Mouse (Mus musculus) embryo, embryonic 9.5 days (tissue): ENCODE measurements around the gene Cln5.

ENCODE experiments used
- DNase-seq: peaks from one replicate; pipeline ENCODE4 v3.0.0-alpha.2; 2017; ENCODE audit errors: extremely low spot score

Cln5 gene

DNA sequence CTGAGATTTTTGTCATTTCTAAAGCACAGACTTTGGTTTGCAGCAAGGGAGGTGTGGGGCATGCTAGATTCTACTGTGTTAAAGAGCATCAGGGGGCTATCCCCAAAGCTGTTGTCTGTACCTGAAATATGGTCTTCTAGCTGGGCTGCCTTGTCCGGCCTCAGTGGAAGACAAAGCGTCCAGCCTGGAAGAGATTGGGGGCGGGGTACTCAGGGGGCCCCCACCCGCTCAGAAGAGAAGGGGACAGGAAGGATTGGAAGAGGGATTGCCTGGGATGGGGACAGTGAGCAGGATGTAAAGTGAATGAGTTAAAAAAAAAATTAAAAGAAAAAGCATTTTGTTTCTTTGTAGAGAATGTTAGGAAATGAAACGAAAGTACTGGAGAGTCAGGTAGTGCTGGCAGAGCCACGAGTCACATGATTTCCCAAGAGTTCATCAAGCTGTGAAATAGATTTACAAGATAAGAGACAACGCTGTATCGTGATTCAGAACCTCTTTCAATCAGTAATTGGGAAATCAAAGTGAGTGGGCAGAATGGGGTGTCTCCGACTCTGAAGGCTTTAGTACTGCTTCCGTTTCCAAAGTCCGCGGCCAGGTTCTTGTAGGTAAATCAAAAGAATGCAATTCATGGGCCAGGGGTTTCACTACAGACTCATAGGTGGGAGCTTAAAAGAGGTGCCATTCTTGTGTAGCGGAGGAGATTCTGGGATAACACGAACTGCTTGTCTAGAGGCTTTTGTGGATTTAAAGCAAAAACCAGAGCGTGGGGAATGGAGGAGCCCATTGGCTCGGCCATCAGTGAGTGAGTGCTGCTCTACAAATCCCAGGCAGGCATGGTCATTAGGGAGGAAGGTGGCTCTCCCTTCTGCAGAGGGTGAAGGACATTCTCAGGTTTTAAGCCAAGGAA lies 8.2 kb downstream of the Cln5 start:
- no peak for DNase-seq

DNA sequence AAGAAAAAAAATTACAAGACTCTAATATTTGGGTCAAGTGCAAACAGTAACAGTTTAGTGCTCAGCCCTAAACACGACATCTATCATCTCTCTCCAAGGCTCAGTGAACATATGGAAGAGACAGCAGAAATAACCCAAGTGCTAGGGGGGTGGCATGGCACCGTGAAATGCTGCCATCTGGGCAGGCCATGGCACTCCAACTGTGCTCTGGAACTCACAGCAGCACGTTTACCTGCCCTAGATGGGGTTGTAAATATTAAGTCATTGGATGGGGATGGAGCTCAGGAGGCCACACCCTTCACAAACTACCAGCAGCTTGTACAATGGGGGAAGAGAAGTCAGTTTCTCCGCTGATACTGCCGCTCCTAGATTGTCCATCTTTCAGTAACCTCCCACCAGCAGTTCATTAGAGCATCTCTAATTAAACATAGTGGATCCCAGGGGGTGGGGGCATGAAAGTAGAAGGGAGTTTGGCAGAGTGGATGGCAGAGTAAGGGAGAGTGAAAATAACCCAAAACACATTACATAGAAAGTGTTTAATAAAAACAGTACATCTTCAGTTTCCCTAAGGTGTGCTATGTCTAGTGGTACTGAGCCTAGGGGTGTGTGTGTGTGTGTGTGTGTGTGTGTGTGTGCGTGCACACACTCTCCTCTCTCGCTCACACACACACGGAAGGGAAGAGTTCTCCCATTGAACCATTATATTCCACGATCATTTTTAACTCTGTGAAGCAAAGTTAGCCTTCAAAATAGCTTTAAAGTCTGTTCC lies 9.4 kb downstream of the Cln5 start:
- no peak for DNase-seq

DNA sequence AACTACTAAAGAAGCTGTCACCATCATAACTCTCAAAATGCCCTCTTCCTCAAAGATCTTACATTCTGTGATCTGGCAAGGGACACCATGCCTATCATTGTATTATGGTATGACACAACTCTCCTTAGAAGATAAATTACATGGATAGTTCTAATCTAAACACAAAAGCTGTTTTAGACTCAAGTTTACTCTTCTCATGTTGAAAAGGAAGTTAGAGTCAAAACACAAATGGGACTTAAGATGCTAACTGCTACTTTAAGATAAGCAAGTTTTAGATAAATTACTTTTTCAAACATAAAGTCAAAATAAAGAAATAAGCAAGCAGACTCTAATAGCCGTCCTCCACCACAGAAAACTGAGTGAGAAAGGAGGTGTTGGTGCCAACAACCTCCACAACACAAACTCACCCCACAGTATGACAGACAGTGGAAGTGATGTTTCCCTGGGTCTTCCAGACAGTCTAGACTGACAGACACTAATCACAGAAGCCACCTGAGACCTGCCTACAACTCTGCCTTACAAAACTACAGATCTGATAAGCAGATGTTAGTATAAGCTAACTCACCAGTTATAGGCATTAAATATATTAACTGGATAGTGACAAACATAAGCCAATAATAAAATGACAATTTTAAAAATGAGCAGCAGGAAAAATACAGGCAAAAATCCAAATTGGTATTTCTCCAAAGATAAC lies 16.0 kb downstream of the Cln5 start:
- no peak for DNase-seq

DNA sequence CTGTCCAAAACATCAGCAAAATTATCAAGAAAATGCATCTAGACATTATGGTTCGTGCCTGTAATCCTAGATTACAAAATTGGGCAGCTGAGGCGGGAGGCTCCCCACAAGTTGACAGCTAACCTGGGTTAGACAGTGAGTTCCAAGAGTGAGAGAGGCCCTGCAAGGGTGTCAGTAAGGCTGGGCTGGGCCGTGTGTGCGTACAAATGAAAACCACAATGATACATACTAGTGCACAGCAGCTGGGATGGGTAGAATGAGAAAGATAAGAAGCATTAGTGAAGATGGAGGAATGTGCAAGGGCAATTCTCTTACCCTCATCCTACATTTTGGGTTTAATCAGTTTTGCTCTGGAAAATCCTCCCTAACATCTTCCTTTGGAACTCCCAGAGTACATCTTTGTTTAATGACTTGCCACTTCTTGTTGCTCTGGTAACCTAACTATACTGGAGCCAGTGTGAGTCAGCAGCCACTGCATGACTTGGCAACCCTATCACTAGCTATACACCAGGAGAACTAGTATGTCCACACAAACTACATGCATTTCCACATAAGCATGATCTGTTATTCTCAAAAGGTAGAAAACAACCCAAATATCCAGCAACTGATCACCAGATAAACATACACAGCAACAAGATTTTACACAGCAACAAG lies 16.8 kb downstream of the Cln5 start:
- no peak for DNase-seq

DNA sequence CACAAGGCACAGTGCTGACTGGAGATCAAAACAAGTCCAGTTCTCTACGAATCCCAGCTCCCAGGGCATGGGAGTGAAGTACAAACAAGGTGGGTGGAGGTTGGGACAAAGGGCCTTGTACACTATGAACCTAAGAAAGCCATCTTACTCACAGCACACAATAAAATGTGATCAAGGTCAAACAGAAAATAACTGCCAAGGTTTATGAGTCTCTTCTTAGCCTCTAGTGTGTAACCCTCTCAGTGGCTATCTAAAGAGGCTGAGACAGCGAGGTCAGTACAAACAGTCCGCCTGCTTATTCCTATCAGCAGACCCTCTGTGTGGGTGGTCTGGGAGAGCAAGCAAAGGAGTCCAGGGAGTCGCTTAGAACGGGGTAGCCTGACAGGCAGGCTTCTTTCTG lies 17.8 kb downstream of the Cln5 start:
- DNase-seq = no peak

DNA sequence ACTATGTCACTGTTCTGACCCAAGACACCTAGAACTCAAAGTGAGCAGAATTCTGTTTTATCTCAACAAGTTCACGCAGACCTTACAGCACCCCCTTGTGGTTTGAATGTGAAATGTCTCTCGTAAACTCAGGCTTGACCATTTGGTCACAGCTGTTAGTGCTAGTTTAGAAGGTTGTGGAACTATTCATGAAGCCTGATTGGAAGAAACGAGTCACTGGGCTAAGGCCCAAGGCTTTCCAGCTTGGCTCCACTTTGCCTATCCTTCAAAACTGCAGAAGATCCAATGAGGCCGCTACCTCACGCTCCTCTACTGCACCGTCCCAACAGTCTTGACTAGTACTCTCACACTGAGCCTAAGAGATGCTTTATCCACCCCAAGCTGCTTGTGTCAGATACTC lies 18.6 kb downstream of the Cln5 start:
- peak; percentile 15 for DNase-seq

DNA sequence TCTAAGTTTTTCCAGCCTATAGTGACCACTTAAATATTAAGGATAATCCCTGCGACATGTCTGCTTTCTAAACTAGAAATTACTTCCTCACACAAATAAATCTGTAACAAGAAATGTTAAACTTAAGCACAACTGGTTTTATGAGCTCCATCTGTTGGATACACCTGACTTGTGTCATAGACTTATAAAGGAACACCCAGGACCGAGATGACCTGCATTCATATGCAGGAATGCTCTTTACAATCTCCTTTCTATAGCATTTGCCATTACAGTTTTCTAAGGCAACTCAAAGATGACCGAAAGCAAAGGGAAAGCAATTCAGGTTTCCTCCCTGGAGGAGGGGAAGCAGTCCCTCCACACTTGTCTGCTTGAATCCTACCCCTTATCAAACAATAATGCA lies 23.2 kb downstream of the Cln5 start:
- DNase-seq = no peak

DNA sequence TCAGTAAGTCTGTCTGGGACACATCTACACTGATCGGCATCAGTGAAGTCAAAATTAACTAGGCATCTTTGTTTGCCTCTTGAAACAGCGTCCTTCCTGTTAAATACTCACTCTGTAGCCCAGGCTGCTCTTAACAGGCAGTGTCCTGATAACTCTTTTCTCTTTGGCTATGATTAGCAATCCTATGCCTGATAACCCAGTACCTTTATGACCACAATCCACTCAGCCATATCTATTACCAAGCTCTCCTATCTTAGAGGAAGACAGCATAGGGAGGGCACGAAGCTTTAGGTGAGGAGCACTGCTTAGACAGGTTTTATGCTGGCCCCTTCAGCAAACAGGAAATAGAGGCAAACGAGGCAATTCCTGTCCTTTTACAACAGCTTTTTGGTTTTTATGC lies 23.7 kb downstream of the Cln5 start:
- DNase-seq = no peak

DNA sequence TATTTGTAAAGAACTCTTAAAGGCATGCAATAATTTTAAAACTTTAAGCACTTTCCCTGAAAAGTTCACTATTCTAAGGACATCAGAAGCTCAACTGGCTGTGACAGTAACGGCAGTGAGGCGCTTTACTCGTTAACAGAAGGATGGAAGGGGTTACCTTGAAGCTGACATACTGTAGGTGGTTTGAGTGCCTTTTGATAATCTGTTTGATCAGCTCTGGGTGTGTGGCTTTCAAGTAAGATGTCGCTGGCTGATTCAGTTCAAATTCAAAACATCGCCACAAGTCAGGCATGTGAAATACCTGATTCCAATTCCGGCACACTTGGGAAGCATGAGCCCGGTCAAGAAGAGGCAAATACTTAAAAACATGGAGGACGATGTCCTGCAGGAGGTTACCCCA lies 25.0 kb downstream of the Cln5 start:
- DNase-seq = no peak

DNA sequence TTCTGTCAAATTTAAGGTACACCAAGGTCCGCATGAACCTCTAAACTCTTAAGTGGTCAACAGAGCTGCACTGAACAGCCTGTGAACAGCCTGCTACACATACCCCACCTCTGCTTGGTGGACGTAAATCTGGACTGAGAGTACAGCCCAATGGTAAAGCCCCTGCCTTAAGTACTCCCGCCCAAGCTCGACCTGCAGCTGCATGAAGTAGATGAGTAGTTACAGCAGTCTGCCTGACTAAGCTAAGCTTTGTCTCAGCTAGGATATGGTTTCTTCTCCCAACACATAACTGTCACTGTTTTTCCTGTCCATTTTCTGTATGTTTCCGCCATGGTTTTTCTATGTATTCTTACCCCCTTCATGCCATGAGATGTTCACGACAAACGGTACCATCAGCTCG lies 25.8 kb downstream of the Cln5 start:
- no peak for DNase-seq

DNA sequence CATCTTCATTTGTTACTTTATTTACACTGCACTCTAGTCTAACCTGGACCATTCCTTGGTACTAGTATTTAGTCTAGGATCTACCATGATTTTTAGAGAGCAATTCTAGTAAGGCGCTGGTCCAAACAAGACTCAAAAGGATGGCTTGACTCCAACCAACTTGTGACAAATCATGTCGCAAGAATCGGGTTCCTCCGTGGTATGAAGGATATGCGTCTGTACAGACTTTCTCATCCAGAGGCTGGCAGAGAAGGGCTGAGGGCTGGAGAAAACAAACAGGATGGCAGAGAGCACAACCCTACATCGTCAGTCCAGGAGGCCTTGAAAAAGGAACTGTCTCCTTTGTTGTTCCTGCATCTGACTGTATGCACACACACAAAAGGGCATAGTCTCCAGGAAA lies 26.6 kb downstream of the Cln5 start:
- DNase-seq = no peak

DNA sequence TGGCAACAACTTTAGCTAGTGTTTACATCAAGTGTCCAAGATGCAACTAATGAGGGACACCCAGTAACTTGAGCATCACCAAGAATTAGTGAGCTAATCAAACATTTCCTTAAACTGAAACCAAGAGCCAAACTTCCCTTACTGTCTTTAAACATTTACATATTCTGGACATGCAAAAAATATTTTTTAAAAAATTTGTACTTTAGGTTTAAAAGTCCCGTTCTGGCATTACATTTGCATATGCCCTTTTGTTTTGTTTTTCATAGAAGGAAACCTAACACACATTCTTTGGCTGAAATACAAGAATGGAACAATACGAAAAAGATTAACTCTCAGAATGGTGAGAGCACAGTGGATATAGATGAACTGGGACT lies 28.2 kb downstream of the Cln5 start:
- no peak for DNase-seq

DNA sequence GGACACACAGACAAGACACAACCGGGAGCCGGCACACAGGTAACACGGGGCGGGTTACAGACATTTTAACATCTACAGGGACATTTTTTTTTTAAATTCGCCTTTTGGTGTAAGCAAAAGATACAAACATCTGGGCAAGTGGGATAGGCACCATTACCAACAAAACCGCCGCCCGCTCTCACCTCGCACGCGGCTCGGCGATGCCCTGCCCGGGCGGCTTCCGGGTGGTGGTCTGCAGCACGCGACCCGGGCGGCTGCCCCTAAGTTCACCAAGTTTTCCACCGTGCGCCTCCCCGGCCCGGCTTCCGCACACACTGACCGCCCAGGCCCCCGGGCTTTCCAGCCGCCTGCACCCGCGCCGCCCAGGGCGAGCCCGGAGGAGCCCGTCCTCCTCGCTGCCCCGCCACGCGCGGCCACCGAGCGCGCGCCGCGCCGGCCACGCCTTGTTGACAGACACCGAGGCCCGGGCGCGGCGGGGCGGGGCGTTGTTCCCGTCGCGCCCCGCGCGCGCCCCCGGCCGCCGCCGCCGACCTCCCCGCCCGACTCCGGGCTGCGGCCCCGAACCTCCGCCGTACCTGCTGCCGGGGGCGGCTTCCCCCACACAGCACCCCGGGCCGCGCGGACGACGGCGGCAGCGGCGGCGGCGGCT lies 28.7 kb downstream of the Cln5 start:
- peak; percentile 81 for DNase-seq

DNA sequence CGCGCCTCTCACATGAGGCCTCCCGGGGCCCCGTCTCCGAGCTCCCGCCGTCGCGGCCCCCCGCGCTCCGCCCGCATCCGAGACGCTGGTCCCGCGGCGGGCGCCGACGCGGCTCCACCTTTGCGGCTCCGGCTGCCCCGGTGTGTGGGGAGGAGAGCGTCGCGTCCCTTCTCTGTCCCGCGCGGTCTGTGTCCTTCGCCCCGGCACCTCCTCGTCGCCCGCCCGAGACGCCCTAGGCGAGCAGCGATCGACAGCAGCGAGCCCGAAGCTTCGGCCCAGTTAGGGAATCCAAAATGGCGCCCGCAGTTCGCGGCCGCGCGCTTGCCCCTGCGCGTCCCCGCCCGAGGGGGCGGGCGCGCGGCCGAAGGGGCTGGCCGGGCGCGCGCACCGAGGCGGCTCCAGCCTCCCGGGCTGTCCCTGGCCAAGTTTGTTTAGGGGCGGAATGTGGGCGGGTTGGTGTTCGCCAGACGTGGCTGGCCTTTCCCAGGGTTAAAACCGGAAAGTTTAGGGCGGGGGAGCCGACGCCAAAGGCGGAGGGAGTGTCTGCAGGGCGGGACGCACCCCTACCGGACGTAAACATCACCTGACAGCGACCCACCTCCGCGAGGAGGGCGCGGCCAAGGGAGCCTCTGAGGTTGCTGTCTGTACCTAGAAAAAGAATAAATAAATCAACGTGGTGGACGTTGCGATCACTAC lies 29.4 kb downstream of the Cln5 start, which contains the start of gene Fbxl3:
Gene Fbxl3 (minus strand): TSS at position 329 of the 696 bp plus-strand sequence.
- peak; percentile 90 for DNase-seq

DNA sequence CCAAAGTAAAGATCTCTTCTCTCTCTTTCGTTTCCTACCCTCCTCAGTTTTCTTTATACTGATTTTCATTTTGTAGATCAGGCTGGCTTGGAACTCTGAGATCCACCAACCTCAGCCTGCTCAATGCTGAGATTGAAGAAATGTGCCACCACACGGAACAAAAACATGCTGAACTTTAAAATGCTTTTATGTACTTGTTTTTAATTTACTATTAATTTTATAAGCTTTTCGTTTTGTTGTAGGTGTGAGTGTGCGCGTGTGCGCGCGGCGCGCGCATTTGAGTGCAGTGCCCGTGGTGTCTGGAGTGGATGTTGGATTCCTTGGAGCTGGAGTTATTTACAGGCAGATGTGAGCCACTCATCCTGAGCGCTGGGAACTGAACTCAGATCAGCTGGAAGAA lies 30.3 kb downstream of the Cln5 start:
- DNase-seq = no peak

DNA sequence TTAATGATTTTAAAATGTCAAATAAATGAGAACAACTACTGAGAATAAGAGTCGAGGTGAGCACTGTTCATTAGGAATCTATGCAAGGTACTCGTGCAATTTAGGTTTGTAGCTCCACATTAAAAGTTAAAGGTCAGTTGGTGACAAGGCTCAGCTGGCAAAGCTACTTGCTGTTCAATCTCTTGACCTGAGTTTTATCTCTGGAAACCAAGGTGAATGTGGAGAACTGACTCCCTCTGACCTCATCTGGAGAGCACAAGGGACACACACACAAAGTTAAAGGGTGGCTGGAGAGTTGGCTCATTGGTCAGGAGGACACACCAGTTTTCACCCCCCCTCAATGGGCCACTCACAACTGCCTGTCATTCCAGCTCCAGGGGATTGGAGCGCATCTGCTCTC lies 31.2 kb downstream of the Cln5 start:
- no peak for DNase-seq

DNA sequence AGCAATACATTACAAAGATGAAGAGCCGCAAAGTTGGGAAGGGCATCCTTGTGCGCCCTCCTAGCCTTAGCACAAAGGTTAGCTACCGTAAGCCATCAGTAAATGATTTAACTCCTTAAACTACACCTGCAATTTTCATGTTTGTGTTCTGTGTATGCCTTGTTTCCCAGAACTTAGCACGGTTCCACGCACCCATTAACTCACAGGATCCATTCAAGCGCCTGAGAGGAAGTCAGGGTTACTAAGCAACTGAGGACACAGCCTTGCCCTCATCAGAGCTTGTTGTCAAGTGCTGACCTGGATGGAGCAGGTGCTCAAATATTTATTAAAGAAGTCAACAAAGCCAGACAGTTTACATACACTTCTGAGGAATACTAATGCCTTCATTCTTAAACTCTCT lies 32.2 kb downstream of the Cln5 start:
- DNase-seq = no peak

DNA sequence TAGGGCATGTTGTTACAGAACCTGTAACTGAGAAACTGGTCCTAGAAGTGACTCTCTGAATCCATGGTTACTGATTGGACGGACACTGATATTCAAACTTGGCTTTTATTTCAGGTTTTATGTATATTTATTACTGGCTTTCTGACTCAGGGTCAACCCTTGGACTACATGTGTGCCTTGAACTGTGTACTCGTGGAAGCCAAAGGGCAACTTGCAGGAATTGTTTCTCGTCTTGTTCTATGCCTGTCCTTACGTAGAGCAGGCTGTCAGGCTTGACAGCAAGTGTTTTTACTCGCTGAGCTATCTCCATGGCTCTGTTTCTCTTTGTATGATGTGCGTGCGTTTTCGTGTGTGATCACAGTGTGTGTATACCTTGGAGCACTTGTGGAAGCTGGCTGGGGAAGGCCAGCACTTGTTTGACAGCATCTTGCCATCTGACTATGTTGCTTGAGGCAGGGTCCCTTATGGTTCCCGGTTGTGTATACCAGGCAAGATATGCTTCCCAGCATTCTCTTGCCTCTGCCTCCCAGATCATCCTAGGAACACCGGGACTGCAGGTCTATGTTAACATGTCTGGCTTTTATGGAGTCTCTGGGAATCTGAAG lies 32.8 kb downstream of the Cln5 start:
- no peak for DNase-seq

DNA sequence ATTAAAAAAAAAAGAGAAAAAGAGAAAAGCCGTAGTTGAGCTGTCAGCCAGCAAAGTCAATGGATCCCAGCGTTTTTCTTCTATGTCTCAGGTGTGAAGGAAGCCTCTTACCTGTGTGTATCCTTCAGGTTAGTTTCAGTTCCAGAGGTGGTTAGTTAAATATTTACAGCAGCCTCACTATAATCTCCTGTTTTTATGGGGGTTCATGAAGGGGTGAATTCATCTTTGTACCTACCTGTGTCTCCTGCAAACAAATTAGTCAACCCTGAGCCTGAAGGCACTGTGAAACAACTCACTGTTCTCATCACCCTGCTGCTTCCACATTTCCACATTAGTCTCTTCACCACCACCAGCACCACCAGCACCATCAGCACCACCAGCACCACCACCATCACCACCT lies 36.3 kb downstream of the Cln5 start:
- no peak for DNase-seq

DNA sequence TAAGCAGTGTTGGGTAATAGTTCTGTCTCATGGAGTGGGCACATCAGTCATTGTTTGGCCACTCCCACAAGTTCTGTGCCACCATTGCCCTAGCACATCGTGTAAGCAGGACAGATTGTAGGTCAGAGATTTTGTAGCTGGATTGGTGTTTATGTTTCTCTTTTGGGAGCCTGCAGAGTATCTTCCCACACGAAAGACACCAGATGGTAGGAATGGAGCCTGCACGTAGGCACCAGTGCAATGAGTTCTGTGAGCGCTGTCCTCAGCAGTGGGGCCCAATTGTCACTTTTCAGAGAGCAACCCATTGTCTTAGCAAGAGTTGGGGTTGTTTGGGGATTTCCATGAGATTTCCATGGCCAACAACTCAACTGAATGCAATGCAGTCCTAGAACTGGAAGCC lies 40.0 kb downstream of the Cln5 start:
- no peak for DNase-seq
